Mouse (Mus musculus): ENCODE data around the gene Tob2.

DNA sequence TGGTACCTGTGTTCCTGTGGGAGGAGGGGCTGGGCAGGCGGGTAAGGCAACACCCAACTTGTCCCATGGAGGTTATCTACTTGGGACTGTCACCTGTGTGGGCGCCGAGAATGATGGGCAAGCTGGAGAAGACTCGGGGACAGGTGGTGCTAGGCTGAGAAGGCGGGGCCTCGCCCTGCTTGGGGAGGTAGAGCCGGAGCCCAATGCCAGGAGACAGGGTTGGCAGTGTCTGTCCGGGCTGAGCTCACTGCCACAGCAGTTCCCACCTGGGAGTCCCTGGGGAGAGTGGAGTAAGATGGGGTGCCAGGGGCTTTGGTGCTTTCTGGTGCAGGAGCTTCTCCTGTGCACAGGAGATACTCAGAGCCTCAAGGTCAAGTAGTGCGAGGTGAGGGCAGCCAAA, 9.5 kb downstream of the Tob2 start:
- no peak for TF ChIP-seq POLR2A (IDR thresholded peaks at IDR 0.05; ENCODE audit: insufficient read length, low read depth)
- TF ChIP-seq USF1 (IDR thresholded peaks at IDR 0.05; ENCODE audit: low read depth): no peak
- TF ChIP-seq POLR2AphosphoS2 (IDR thresholded peaks at IDR 0.05; ENCODE audit: insufficient read length, low read depth): no peak
- TF ChIP-seq MAX (IDR thresholded peaks at IDR 0.05; ENCODE audit: low read depth): no peak
- TF ChIP-seq MYOD1 (IDR thresholded peaks at IDR 0.05; ENCODE audit: control insufficient read depth in 1 of 3, insufficient read length in 2 of 3, low read depth in 2 of 3): no peak
- TF ChIP-seq REST (IDR thresholded peaks at IDR 0.05; ENCODE audit: insufficient read depth, insufficient read length): no peak
- TF ChIP-seq E2F4 (IDR thresholded peaks at IDR 0.05; ENCODE audit: insufficient read depth): no peak
- TF ChIP-seq SRF (IDR thresholded peaks at IDR 0.05; ENCODE audit: control insufficient read depth, insufficient read length, low read depth): no peak
- TF ChIP-seq TCF12 (IDR thresholded peaks at IDR 0.05; ENCODE audit: insufficient read depth, poor library complexity, severe bottlenecking): no peak
- TF ChIP-seq MYOG (IDR thresholded peaks at IDR 0.05; ENCODE audit: control insufficient read depth in 1 of 3, insufficient read depth in 1 of 3, insufficient read length in 2 of 3, low read depth in 2 of 3): no peak
- no peak for TF ChIP-seq TCF3 (IDR thresholded peaks at IDR 0.05; ENCODE audit: insufficient read length, low read depth)
